Mouse (Mus musculus): ENCODE measurements around the gene Fbxl17. TPM values are rescaled to one million over a fixed set of nuclear protein-coding genes. Genes with fewer than 3 reads are reported as not detected.
A peak's percentile ranks its signal among the peaks of the same experiment; 100 is the strongest.

Fbxl17 gene
- polyA plus RNA-seq, 1 experiment from 2014 or later, result 7.8 TPM

DNA sequence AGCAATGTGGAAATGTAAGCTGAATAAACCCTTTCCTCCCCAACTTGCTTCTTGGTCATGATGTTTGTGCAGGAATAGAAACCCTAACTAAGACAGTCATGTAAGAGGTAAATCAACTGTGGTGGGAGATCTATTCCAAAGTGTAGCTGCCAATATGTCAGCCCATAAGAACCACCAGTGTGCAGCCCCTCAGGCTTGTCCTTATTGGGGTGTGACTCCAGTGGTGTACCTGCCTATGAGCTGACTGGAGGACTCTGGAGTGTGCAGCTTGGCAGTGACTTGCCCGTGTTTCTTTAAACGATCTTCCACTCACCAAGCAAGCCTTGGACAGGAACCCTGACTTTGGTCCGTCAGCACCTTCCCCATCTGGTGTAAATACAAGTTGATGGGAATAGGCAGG is 188.2 kb downstream of the Fbxl17 start:
- H3K4me2 ChIP-seq (ENCODE audit: low read length), result no peak overlapping the region
- H3K36me3 ChIP-seq (ENCODE audit: control insufficient read depth, insufficient read depth), result no peaks in the 10 kb centered on the region
- H3K4me1 ChIP-seq (replicated peaks; ENCODE audit: control insufficient read depth, insufficient read depth, low read length), result peaks cover 2% of the 10 kb centered on the region; the same call in 1 of the 2 replicates
- no peaks in the 10 kb centered on the region for H3K27me3 ChIP-seq (replicated peaks; ENCODE audit: control insufficient read depth, insufficient read depth, low read length)
- H3K27ac ChIP-seq (ENCODE audit: low read length), result no peak overlapping the region
- H3K4me3 ChIP-seq (replicated peaks; ENCODE audit: low read length), result no peak overlapping the region
- ATAC-seq, result no peak
- no peak overlapping the region for H3K9ac ChIP-seq (replicated peaks; ENCODE audit: low read depth, low read length)
- WGBS, result 85% methylated on average over 3 of the region's 3 CpGs
- H3K9me3 ChIP-seq (ENCODE audit: control insufficient read depth, low read length), result no peaks in the 10 kb centered on the region

- no peak overlapping the region for H3K4me2 ChIP-seq (ENCODE audit: low read length)
- no peak overlapping the region for H3K27ac ChIP-seq (ENCODE audit: low read length)
- no peak overlapping the region for H3K4me3 ChIP-seq (replicated peaks; ENCODE audit: low read length)
- peak; percentile 65 for ATAC-seq
- H3K36me3 ChIP-seq (ENCODE audit: control insufficient read depth, insufficient read depth), result no peaks in the 10 kb centered on the region
- H3K4me1 ChIP-seq (replicated peaks; ENCODE audit: control insufficient read depth, insufficient read depth, low read length), result peaks cover 2% of the 10 kb centered on the region; the same call in 1 of the 2 replicates
- H3K9ac ChIP-seq (replicated peaks; ENCODE audit: low read depth, low read length), result no peak overlapping the region
- no peaks in the 10 kb centered on the region for H3K9me3 ChIP-seq (ENCODE audit: control insufficient read depth, low read length)
- WGBS, result 53% methylated on average over 3 of the region's 3 CpGs
- H3K27me3 ChIP-seq (replicated peaks; ENCODE audit: control insufficient read depth, insufficient read depth, low read length), result no peaks in the 10 kb centered on the region
Measured at GRCm38 (mm10) chr17:63310021-63310420, 189.8 kb downstream of the Fbxl17 start.

DNA sequence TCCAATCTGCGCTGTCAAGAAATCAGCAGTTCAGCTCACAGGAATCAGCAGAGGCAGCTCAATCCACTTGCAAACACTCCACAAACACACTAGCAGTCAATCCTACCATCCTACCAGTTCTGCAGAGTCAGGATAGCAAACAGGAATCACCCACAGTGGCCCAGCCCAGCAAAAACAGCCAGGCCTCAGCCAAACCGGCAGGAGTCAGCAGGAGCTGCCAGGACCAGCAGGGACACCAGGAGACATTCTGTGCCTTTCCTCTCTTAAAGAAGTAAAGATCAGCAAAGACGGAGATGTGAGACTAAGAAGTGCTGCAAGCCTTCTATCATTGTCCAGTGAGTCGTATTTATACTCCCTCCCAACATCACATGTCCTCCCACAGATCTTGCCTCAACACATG is 196.0 kb downstream of the Fbxl17 start:
- 53% methylated on average over 4 of the region's 4 CpGs for WGBS
- Histone ChIP-seq H3K36me3 (ENCODE audit: control insufficient read depth, insufficient read depth) (no peaks in the 10 kb centered on the region), H3K9me3 (ENCODE audit: control insufficient read depth, low read length) (no peaks in the 10 kb centered on the region), H3K27me3 (replicated peaks; ENCODE audit: control insufficient read depth, insufficient read depth, low read length) (no peaks in the 10 kb centered on the region), H3K4me2 (ENCODE audit: low read length) (no peak overlapping the region), H3K9ac (replicated peaks; ENCODE audit: low read depth, low read length) (no peak overlapping the region), H3K4me1 (replicated peaks; ENCODE audit: control insufficient read depth, insufficient read depth, low read length) (no peaks in the 10 kb centered on the region), H3K4me3 (replicated peaks; ENCODE audit: low read length) (no peak overlapping the region), H3K27ac (ENCODE audit: low read length) (no peak overlapping the region)
- ATAC-seq, result no peak

- Histone ChIP-seq H3K27me3 (replicated peaks; ENCODE audit: control insufficient read depth, insufficient read depth, low read length) (no peaks in the 10 kb centered on the region), H3K9me3 (ENCODE audit: control insufficient read depth, low read length) (no peaks in the 10 kb centered on the region), H3K9ac (replicated peaks; ENCODE audit: low read depth, low read length) (no peak overlapping the region), H3K4me2 (ENCODE audit: low read length) (no peak overlapping the region), H3K4me1 (replicated peaks; ENCODE audit: control insufficient read depth, insufficient read depth, low read length) (no peaks in the 10 kb centered on the region), H3K36me3 (ENCODE audit: control insufficient read depth, insufficient read depth) (no peaks in the 10 kb centered on the region), H3K27ac (ENCODE audit: low read length) (no peak overlapping the region), H3K4me3 (replicated peaks; ENCODE audit: low read length) (no peak overlapping the region)
- 26% methylated on average over 12 of the region's 12 CpGs for WGBS
- ATAC-seq, result peak; percentile 50; the same call in 1 of the 2 replicates
Measured at GRCm38 (mm10) chr17:63301822-63302393, 197.9 kb downstream of the Fbxl17 start.

DNA sequence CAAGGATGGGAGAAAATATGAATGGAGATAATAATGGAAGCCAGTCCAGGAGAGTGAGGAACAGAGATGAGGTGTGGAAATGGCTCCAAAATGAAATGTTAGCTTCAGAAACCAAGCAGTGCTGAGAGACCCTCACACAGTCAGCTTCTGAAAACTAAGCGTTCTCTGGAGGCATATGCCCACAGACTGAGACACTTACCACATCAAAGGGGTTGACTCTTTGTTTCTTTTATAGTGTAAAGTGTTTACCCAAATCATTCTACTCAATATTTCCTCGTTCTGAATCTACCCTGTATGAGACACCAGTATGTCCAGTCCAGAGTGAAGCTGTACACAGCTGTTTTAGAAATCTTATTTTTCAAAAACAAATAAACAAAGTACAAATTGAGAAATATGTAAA is 204.3 kb downstream of the Fbxl17 start:
- no peaks in the 10 kb centered on the region for H3K27me3 ChIP-seq (replicated peaks; ENCODE audit: control insufficient read depth, insufficient read depth, low read length)
- no peaks in the 10 kb centered on the region for H3K36me3 ChIP-seq (ENCODE audit: control insufficient read depth, insufficient read depth)
- H3K27ac ChIP-seq (ENCODE audit: low read length), result no peak overlapping the region
- H3K4me3 ChIP-seq (replicated peaks; ENCODE audit: low read length), result no peak overlapping the region
- 39% methylated on average over 2 of the region's 2 CpGs for WGBS
- peaks cover 2% of the 10 kb centered on the region; the same call in 1 of the 2 replicates for H3K4me1 ChIP-seq (replicated peaks; ENCODE audit: control insufficient read depth, insufficient read depth, low read length)
- no peaks in the 10 kb centered on the region for H3K9me3 ChIP-seq (ENCODE audit: control insufficient read depth, low read length)
- H3K4me2 ChIP-seq (ENCODE audit: low read length), result no peak overlapping the region
- H3K9ac ChIP-seq (replicated peaks; ENCODE audit: low read depth, low read length), result no peak overlapping the region
- no peak for ATAC-seq

DNA sequence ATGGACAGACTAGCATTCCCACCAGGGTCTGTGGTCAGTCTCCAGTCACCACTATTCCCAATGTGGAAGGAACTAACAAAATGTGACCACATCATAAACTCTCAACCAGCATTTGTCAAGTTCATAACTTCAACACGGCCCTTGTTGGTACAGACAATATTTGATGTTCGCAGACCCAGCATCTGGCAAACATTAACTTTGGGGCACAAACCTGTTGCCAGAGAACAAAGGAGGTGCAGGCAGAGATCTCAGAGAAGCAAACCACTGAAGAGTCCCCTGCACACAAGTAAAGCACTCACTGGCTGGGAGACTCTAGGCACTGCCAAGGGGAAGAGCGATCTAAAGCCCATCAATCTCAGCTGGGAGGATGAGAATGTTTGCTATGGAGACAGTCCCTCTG is 204.9 kb downstream of the Fbxl17 start:
- Histone ChIP-seq H3K4me3 (replicated peaks; ENCODE audit: low read length) (no peak overlapping the region), H3K4me2 (ENCODE audit: low read length) (no peak overlapping the region), H3K4me1 (replicated peaks; ENCODE audit: control insufficient read depth, insufficient read depth, low read length) (peaks cover 2% of the 10 kb centered on the region; the same call in 1 of the 2 replicates), H3K9ac (replicated peaks; ENCODE audit: low read depth, low read length) (no peak overlapping the region), H3K9me3 (ENCODE audit: control insufficient read depth, low read length) (no peaks in the 10 kb centered on the region), H3K36me3 (ENCODE audit: control insufficient read depth, insufficient read depth) (no peaks in the 10 kb centered on the region), H3K27ac (ENCODE audit: low read length) (no peak overlapping the region), H3K27me3 (replicated peaks; ENCODE audit: control insufficient read depth, insufficient read depth, low read length) (no peaks in the 10 kb centered on the region)
- WGBS, result 79% methylated on average over 3 of the region's 3 CpGs
- ATAC-seq, result no peak

- 15% methylated on average over 3 of the region's 3 CpGs for WGBS
- H3K36me3 ChIP-seq (ENCODE audit: control insufficient read depth, insufficient read depth), result no peaks in the 10 kb centered on the region
- no peak overlapping the region for H3K9ac ChIP-seq (replicated peaks; ENCODE audit: low read depth, low read length)
- no peak overlapping the region for H3K4me2 ChIP-seq (ENCODE audit: low read length)
- no peaks in the 10 kb centered on the region for H3K9me3 ChIP-seq (ENCODE audit: control insufficient read depth, low read length)
- H3K4me3 ChIP-seq (replicated peaks; ENCODE audit: low read length), result no peak overlapping the region
- H3K27ac ChIP-seq (ENCODE audit: low read length), result no peak overlapping the region
- peaks cover 2% of the 10 kb centered on the region; the same call in 1 of the 2 replicates for H3K4me1 ChIP-seq (replicated peaks; ENCODE audit: control insufficient read depth, insufficient read depth, low read length)
- no peaks in the 10 kb centered on the region for H3K27me3 ChIP-seq (replicated peaks; ENCODE audit: control insufficient read depth, insufficient read depth, low read length)
- ATAC-seq, result no peak
Measured at GRCm38 (mm10) chr17:63293979-63294378, 205.8 kb downstream of the Fbxl17 start.

GRCm38 (mm10) chr17:63289317-63289913 is 210.4 kb downstream of the Fbxl17 start:
- Histone ChIP-seq H3K27ac (ENCODE audit: low read length) (no peak overlapping the region), H3K27me3 (replicated peaks; ENCODE audit: control insufficient read depth, insufficient read depth, low read length) (no peaks in the 10 kb centered on the region), H3K4me1 (replicated peaks; ENCODE audit: control insufficient read depth, insufficient read depth, low read length) (peaks cover 21% of the 10 kb centered on the region), H3K4me3 (replicated peaks; ENCODE audit: low read length) (no peak overlapping the region), H3K4me2 (ENCODE audit: low read length) (no peak overlapping the region), H3K9ac (replicated peaks; ENCODE audit: low read depth, low read length) (no peak overlapping the region), H3K36me3 (ENCODE audit: control insufficient read depth, insufficient read depth) (no peaks in the 10 kb centered on the region), H3K9me3 (ENCODE audit: control insufficient read depth, low read length) (no peaks in the 10 kb centered on the region)
- WGBS, result 97% methylated on average over 1 of the region's 1 CpGs
- ATAC-seq, result no peak

DNA sequence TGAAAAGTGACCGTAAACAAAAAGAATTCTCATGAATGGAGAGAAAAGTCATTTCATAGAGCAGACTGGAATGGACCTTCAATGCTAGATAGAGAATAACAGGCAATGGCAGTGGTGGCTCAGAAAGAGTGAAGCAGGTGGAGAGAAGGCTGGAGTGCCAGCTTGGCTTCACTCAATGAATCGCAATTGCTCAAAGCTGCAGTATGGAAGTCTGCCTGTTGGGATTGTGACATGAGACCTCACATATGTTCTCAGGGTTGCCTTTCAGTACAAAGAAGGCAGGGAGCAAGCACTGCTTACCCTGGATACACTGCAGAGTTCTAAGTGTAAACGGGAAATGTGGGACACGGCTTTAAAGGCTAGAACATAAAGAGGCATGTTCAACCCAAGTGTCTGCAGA is 211.0 kb downstream of the Fbxl17 start:
- ATAC-seq, result no peak
- H3K4me1 ChIP-seq (replicated peaks; ENCODE audit: control insufficient read depth, insufficient read depth, low read length), result peaks cover 19% of the 10 kb centered on the region
- H3K4me3 ChIP-seq (replicated peaks; ENCODE audit: low read length), result no peak overlapping the region
- WGBS, result 88% methylated on average over 4 of the region's 4 CpGs
- H3K36me3 ChIP-seq (ENCODE audit: control insufficient read depth, insufficient read depth), result no peaks in the 10 kb centered on the region
- no peaks in the 10 kb centered on the region for H3K9me3 ChIP-seq (ENCODE audit: control insufficient read depth, low read length)
- H3K27me3 ChIP-seq (replicated peaks; ENCODE audit: control insufficient read depth, insufficient read depth, low read length), result no peaks in the 10 kb centered on the region
- no peak overlapping the region for H3K4me2 ChIP-seq (ENCODE audit: low read length)
- H3K9ac ChIP-seq (replicated peaks; ENCODE audit: low read depth, low read length), result no peak overlapping the region
- no peak overlapping the region for H3K27ac ChIP-seq (ENCODE audit: low read length)

Data from forebrain, embryonic 16.5 days (tissue).